Mouse (Mus musculus) left cerebral cortex, postnatal 10 days (tissue): ENCODE data around the gene Tdrd12. TPM values are rescaled to one million over a fixed set of nuclear protein-coding genes. Genes with fewer than 3 reads are reported as not detected.
"Not testable (repeated sequence)": the region's sequence is repeated elsewhere in the genome, so short reads cannot be mapped to it uniquely, and the experiment has no call there.

Experiments used
- DNase-seq, 2 experiments: peaks; one replicate each; pipeline ENCODE4 v3.0.0; 2021 to 2022; ENCODE audit warnings: low spot score in 2 of 2, mixed read lengths in 1 of 2; ENCODE audit errors: extremely low spot score in 1 of 2
- intact Hi-C: fragments of 180-260 bp; cut with DNase I; formaldehyde crosslinking; loops from one replicate; pipeline ENCODE4 v1.15.1; 2025
- total RNA-seq, 2 experiments: library from RNA; stranded (reverse); gene quantifications; 2 replicates each; pipeline ENCODE4 v1.2.3; 2021

Tdrd12 gene
- total RNA-seq, 2 experiments from 2014 or later, result 0.63 to 0.79 TPM

GRCm38 (mm10) chr7:35557577-35557976 lies 20.0 kb upstream of the Tdrd12 start:
- DNase-seq, result no peak
- intact Hi-C loops, result no loop called here

- no peak for DNase-seq
- intact Hi-C loops, result no loop called here
Observed at GRCm38 (mm10) chr7:35556905-35557304, 19.4 kb upstream of the Tdrd12 start.

- intact Hi-C loops, result no loop called here
- DNase-seq, result no peak
Observed at GRCm38 (mm10) chr7:35556205-35556603, 18.7 kb upstream of the Tdrd12 start, which contains the start of gene Nudt19. Nudt19 (minus strand) TSS chr7:35556304.

- intact Hi-C loops, result no loop called here
Observed at GRCm38 (mm10) chr7:35555224-35556204, 18.0 kb upstream of the Tdrd12 start.

GRCm38 (mm10) chr7:35554605-35555175 lies 17.1 kb upstream of the Tdrd12 start:
- intact Hi-C loops, result no loop called here
- DNase-seq, result peak; percentile 34 to 48

More at GRCm38 (mm10) chr7:35555224-35556204, 18.0 kb upstream of the Tdrd12 start:
- peak; percentile 84 to 94 for DNase-seq

GRCm38 (mm10) chr7:35553751-35554604 lies 16.4 kb upstream of the Tdrd12 start:
- peak in 1 of 2 experiments; percentile 51 for DNase-seq
- intact Hi-C loops, result no loop called here

- intact Hi-C loops, result loop anchor here (5.0 kb wide), 1 partner anchor 91 kb away; no protein-coding TSS in a partner anchor
- DNase-seq, result peak; percentile 62 to 63
Observed at GRCm38 (mm10) chr7:35545881-35546280, 8.3 kb upstream of the Tdrd12 start.

- intact Hi-C loops, result no loop called here
- DNase-seq, result no peak
Observed at GRCm38 (mm10) chr7:35535750-35536512, 1.6 kb downstream of the Tdrd12 start.

GRCm38 (mm10) chr7:35530544-35530943 lies 7.0 kb downstream of the Tdrd12 start:
- DNase-seq, intact Hi-C loops: not testable (repeated sequence)

GRCm38 (mm10) chr7:35530026-35530425 lies 7.5 kb downstream of the Tdrd12 start:
- intact Hi-C loops, result no loop called here
- no peak for DNase-seq

GRCm38 (mm10) chr7:35526795-35527194 lies 10.8 kb downstream of the Tdrd12 start:
- intact Hi-C loops, result no loop called here
- no peak for DNase-seq

GRCm38 (mm10) chr7:35501995-35502394 lies 35.5 kb downstream of the Tdrd12 start:
- DNase-seq, result peak; percentile 7 to 32
- intact Hi-C loops, result no loop called here

- intact Hi-C loops, result no loop called here
- peak in 1 of 2 experiments; percentile 15 for DNase-seq
Observed at GRCm38 (mm10) chr7:35497516-35497915, 40.0 kb downstream of the Tdrd12 start.

GRCm38 (mm10) chr7:35491005-35491404 lies 46.5 kb downstream of the Tdrd12 start:
- intact Hi-C loops, result no loop called here
- DNase-seq, result no peak

- intact Hi-C loops, result no loop called here
Observed at GRCm38 (mm10) chr7:35490186-35490585, 47.4 kb downstream of the Tdrd12 start.

GRCm38 (mm10) chr7:35486553-35486952 lies 51.0 kb downstream of the Tdrd12 start:
- intact Hi-C loops, result no loop called here
- no peak for DNase-seq

More at GRCm38 (mm10) chr7:35490186-35490585, 47.4 kb downstream of the Tdrd12 start:
- no peak for DNase-seq

- no peak for DNase-seq
- intact Hi-C loops, result no loop called here
Observed at GRCm38 (mm10) chr7:35485126-35485525, 52.4 kb downstream of the Tdrd12 start.

GRCm38 (mm10) chr7:35476457-35476856 lies 61.1 kb downstream of the Tdrd12 start:
- DNase-seq, result no peak

More at GRCm38 (mm10) chr7:35476457-35476856, 61.1 kb downstream of the Tdrd12 start:
- intact Hi-C loops, result no loop called here
